ENCODE assay signal across 18 mouse cellular contexts in the genomic region with DNA sequence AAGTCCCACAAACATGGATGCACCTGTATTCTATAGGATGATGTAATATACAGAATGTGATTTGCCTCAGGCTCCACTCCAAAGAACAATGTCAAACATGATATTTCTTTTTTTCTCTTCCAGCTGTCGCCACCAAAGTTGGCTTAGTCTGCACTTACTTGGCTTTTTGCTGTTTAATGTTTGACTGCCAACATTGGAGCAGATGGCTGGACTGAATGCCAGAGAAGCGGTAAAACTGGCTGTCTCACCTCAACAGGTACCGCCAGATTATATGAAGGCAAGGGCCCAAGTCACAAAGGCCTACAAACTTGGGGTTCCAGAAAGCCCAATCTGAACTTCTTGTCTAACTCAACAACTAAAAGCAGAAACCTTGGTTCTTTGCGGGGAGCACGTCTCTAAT. TPM values are rescaled to one million over a fixed set of nuclear protein-coding genes. Genes with fewer than 3 reads are reported as not detected.
DNase-seq lines count a peak whose midpoint lies in the region; ATAC-seq and TF ChIP-seq lines count a peak whose summit lies in the region.
"Had no signal": no experiment of that assay in that cellular context is flagged by ENCODE, and none has a peak within 500 bp of the region (broad histone marks: within the 10 kb centered on the region; RNA-seq: fewer than 3 reads in every experiment).

No protein-coding gene starts in this region.

- TF ChIP-seq CTCF in cerebellum, adult 2 months (IDR thresholded peaks at IDR 0.05; ENCODE audit: borderline replicate concordance, insufficient read depth, low read depth, low read length) = no peak
- no peak for TF ChIP-seq CTCF in midbrain, postnatal 0 days (IDR thresholded peaks at IDR 0.05)

- peak; percentile 26 to 42 for DNase-seq in cerebellum, adult 2 months
- no peak for DNase-seq in cerebellum, adult 8-10 months
- no peak for DNase-seq in frontal cortex, adult 2 months (ENCODE audit: extremely low spot score in 1 of 2, low spot score in 1 of 2)
- DNase-seq in midbrain, postnatal 0 days (ENCODE audit: low spot score) = peak; percentile 19
- DNase-seq in natural killer cell, adult 2 months (ENCODE audit: low spot score in 2 of 2) = no peak
- DNase-seq: adrenal gland, adult 8-10 months; gastrocnemius, postnatal 36 days; lung, postnatal 4 days; retina, postnatal 1 day; thymus, postnatal 25 days had no signal

- H3K9me3 ChIP-seq in midbrain, postnatal 0 days (ENCODE audit: low read length) = no peaks in the 10 kb centered on the region
- H3K9me3 ChIP-seq in midbrain, embryonic 13.5 days = no peaks in the 10 kb centered on the region
- H3K9me3 ChIP-seq: hindbrain, embryonic 10.5 days; limb, embryonic 12.5 days; lung, embryonic 15.5 days had no signal

- H3K4me1 ChIP-seq in cerebellum, adult 2 months (ENCODE audit: control insufficient read depth, insufficient read depth, low read length) = peaks cover 4% of the 10 kb centered on the region
- no peaks in the 10 kb centered on the region for H3K4me1 ChIP-seq in midbrain, postnatal 0 days (ENCODE audit: insufficient read depth, low read length)
- H3K4me1 ChIP-seq in midbrain, embryonic 13.5 days (replicated peaks) = no peaks in the 10 kb centered on the region
- H3K4me1 ChIP-seq: hindbrain, embryonic 10.5 days; limb, embryonic 12.5 days; lung, embryonic 15.5 days had no signal

- H3K27ac ChIP-seq in cerebellum, adult 2 months (ENCODE audit: insufficient read depth, low read length) = no peak overlapping the region
- no peak overlapping the region for H3K27ac ChIP-seq in midbrain, postnatal 0 days (ENCODE audit: low read depth, low read length)
- H3K27ac ChIP-seq in midbrain, embryonic 13.5 days = no peak overlapping the region
- H3K27ac ChIP-seq: hindbrain, embryonic 10.5 days; limb, embryonic 12.5 days; liver, embryonic 14.5 days; lung, embryonic 15.5 days had no signal

- H3K4me2 ChIP-seq in midbrain, postnatal 0 days (ENCODE audit: low read depth, low read length, poor library complexity, severe bottlenecking) = no peak overlapping the region
- H3K4me2 ChIP-seq in midbrain, embryonic 13.5 days (replicated peaks) = no peak overlapping the region
- H3K4me2 ChIP-seq: limb, embryonic 12.5 days; lung, embryonic 15.5 days had no signal

- 38% methylated on average over 5 of the region's 5 CpGs for WGBS in cerebellum, adult 2 months
- 87% methylated on average over 5 of the region's 5 CpGs for WGBS in midbrain, postnatal 0 days
- 94% methylated on average over 5 of the region's 5 CpGs for WGBS in midbrain, embryonic 13.5 days

- H3K27me3 ChIP-seq in cerebellum, adult 2 months (ENCODE audit: control insufficient read depth, insufficient read depth, low read length) = no peaks in the 10 kb centered on the region
- no peaks in the 10 kb centered on the region for H3K27me3 ChIP-seq in midbrain, postnatal 0 days (ENCODE audit: insufficient read depth, low read length)
- no peaks in the 10 kb centered on the region for H3K27me3 ChIP-seq in midbrain, embryonic 13.5 days
- H3K27me3 ChIP-seq: limb, embryonic 12.5 days; lung, embryonic 15.5 days had no signal

- no peak overlapping the region for H3K4me3 ChIP-seq in cerebellum, adult 2 months (replicated peaks; ENCODE audit: insufficient read depth, low read depth, low read length)
- no peak overlapping the region for H3K4me3 ChIP-seq in midbrain, postnatal 0 days (ENCODE audit: low read depth, low read length)
- H3K4me3 ChIP-seq in midbrain, embryonic 13.5 days (replicated peaks) = no peak overlapping the region
- H3K4me3 ChIP-seq: hindbrain, embryonic 10.5 days; limb, embryonic 12.5 days; lung, embryonic 15.5 days had no signal

- H3K36me3 ChIP-seq in midbrain, postnatal 0 days (ENCODE audit: insufficient read depth, low read length) = no peaks in the 10 kb centered on the region
- H3K36me3 ChIP-seq in midbrain, embryonic 13.5 days = no peaks in the 10 kb centered on the region
- H3K36me3 ChIP-seq: hindbrain, embryonic 10.5 days; limb, embryonic 12.5 days; lung, embryonic 15.5 days had no signal

- H3K9ac ChIP-seq in midbrain, postnatal 0 days (replicated peaks; ENCODE audit: low read length, poor library complexity, severe bottlenecking) = no peak overlapping the region
- no peak overlapping the region for H3K9ac ChIP-seq in midbrain, embryonic 13.5 days (replicated peaks)
- H3K9ac ChIP-seq: limb, embryonic 12.5 days; liver, embryonic 14.5 days; lung, embryonic 15.5 days had no signal

- ATAC-seq in frontal cortex, adult (ENCODE audit: low TSS enrichment) = peak; percentile 38
- no peak for ATAC-seq in midbrain, postnatal 0 days (ENCODE audit: low FRiP score)
- no peak for ATAC-seq in midbrain, embryonic 13.5 days
- ATAC-seq: CD4-positive, CD25-positive, alpha-beta regulatory T cell, adult 4 months; Patski had no signal

- TF ChIP-seq POLR2A in cerebellum, adult 2 months (IDR thresholded peaks at IDR 0.05; ENCODE audit: borderline replicate concordance, insufficient read depth, low read length) = no peak

RNA-seq across cellular contexts. Expression of gene Setmar, which starts 6.8 kb away (rescaled TPM):
- polyA plus RNA-seq in cerebellum, adult 2 months (2012; rRNA removed) = 7.7 and 8.2 TPM in 2 replicates
- polyA plus RNA-seq in frontal cortex, adult 2 months (2012; rRNA removed) = 7.9 and 9.3 TPM in 2 replicates
- total RNA-seq in midbrain, postnatal 0 days (2014; rRNA removed) = 2.3 and 4.0 TPM in 2 replicates
- 2.3 and 2.9 TPM in 2 replicates for polyA plus RNA-seq in midbrain, postnatal 0 days (2015; fragmentation: Nextera tagmentation; extraction: Ambion mirVana)
- polyA plus RNA-seq in midbrain, embryonic 13.5 days (2015; fragmentation: Nextera tagmentation; extraction: Ambion mirVana) = 7.7 and 10.3 TPM in 2 replicates

Comparison
In these comparisons a context has a peak if more than half of its experiments do, and no peak if none do; other contexts are left out.
1. DNase-seq: peak in cerebellum, adult 2 months (2 of 2) and midbrain, postnatal 0 days (single experiment); none in cerebellum, adult 8-10 months (single experiment), frontal cortex, adult 2 months (0 of 2) and natural killer cell, adult 2 months (0 of 2).